Mouse (Mus musculus) testis, adult 2 months (tissue): ENCODE results near the gene Atg10.

ENCODE experiments used
- CTCF ChIP-seq: fragments of 200-500 bp; IDR thresholded peaks from 2 replicates; pipeline ENCODE4 v1.5.1; 2012; ENCODE audit warnings: low read depth, mild to moderate bottlenecking, inconsistent platforms, low read length, moderate library complexity; ENCODE audit not compliant: control insufficient read depth, insufficient read depth, insufficient replicate concordance
- POLR2A ChIP-seq: fragments of 200-500 bp; IDR thresholded peaks from 2 replicates; pipeline ENCODE4 v1.6.1; 2012; ENCODE audit warnings: low read depth, mild to moderate bottlenecking, inconsistent platforms, low read length, moderate library complexity; ENCODE audit not compliant: control insufficient read depth

GRCm38 (mm10) chr13:90933256-90933655, 290.5 kb downstream of the Atg10 start:
- TF ChIP-seq CTCF: no peak
- no peak for TF ChIP-seq POLR2A
